Mouse (Mus musculus): ENCODE results near the gene Abca4.
"Not testable (repeated sequence)": the region's sequence is repeated elsewhere in the genome, so short reads cannot be mapped to it uniquely, and the experiment has no call there.

Gene Abca4

GRCm38 (mm10) chr3:122210846-122211245, 166.6 kb downstream of the Abca4 start:
- DNase-seq (ENCODE audit: low read depth, low spot score): no peak

DNA sequence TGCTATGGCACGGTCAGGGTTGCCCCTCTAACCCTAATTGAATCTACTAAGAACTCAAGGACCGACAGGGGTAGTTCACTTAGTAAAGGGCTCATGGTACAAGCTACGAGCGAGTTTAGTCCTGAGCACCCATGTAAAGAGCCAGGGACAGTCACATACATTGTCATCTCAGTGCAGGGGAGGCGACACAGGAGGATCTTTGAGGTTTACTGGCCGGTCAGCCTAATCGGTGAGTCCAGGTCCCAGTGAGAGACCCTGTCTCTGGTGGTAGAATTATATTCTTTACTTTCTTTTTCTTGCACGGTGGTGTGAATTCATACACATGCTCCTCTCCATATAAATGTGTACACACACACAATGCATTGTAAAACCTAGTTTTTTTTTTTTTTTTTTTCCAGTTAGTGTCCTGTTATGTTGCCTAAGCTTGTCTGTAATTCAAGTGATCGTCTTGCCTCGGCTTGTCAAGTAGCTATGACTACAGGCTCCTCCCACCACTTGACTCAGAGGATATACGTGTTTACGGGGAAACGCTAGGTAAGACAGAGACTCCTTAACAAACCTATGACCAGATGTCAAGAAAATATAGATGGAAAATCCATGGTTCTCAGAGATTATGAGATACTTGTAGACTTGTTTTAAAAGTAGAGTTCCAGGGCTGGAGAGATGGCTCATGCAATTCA, 167.3 kb downstream of the Abca4 start:
- DNase-seq (ENCODE audit: low read depth, low spot score): no peak

DNA sequence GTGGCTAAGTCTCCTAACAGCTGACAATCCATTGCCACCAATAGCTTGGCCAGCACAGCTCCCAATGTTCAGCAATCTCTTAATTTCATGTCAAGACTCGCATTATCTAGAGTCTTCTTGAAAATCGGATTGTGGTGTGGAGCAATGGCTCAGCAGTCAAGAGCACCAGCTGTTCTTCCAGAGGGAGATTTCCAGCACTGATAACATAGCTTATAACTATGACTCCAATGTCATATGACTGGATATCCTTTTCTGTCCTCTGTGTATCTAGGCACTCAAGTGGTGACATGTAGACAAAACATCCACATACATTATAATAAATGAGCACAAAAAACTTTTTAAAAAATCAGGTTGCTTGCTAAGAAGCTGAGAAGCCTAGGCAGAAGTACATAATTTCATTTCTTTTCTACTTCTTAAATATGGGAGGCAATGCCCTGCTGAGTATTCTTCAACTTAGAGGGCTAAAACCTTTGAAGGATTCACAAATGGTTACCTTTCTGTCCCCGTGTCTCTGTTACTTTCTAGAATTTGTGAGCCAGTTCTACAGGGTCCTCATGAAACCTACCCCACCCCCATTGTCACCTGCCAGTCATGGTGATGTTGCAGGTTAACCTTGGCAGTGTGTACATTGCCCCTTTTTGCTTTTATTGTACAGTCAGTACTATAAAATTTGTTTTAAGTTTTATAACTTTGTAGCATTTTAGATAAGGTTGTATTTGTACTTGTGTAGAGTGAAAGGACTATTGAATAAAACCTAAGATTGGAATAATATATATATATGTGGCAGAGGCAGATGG, 177.2 kb downstream of the Abca4 start:
- no peak for DNase-seq (ENCODE audit: low read depth, low spot score)

GRCm38 (mm10) chr3:122226972-122227371, 182.7 kb downstream of the Abca4 start:
- DNase-seq (ENCODE audit: low read depth, low spot score): not testable (repeated sequence)

Measured in CD4-positive helper T cell, adult 2 months (primary cell).